Mouse (Mus musculus) frontal cortex, postnatal 10 days (tissue): Measurements from ENCODE around the gene Dnajb12.
"Not testable (repeated sequence)": the region's sequence is repeated elsewhere in the genome, so short reads cannot be mapped to it uniquely, and the experiment has no call there.

ENCODE experiments used
- DNase-seq, 2 experiments: peaks; one replicate each; pipeline ENCODE4 v3.0.0; 2022; ENCODE audit warnings: low spot score in 2 of 2, mixed read lengths in 1 of 2

Gene Dnajb12

GRCm38 (mm10) chr10:59870038-59870437 is 9.3 kb upstream of the Dnajb12 start:
- DNase-seq: no peak

DNA sequence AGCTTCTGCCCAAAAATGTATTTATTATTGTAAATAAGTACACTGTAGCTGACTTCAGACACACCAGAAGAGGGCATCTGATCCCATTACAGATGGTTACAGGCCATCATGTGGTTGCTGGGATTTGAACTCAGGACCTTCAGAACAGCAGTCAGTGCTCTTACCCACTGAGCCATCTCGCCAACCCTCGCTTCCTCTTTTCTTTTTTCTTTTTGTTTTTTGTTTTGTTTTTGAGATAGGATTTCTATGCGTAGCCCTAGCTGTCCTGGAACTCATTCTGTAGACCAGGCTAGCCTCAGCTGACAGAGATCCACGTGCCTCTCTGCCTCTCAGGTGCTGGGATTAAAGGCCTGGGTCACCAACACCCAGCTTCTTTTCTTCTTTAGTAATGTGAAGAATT is 6.7 kb upstream of the Dnajb12 start:
- DNase-seq: not testable (repeated sequence)

- no peak for DNase-seq
Measured at GRCm38 (mm10) chr10:59873206-59873605, 6.2 kb upstream of the Dnajb12 start.

DNA sequence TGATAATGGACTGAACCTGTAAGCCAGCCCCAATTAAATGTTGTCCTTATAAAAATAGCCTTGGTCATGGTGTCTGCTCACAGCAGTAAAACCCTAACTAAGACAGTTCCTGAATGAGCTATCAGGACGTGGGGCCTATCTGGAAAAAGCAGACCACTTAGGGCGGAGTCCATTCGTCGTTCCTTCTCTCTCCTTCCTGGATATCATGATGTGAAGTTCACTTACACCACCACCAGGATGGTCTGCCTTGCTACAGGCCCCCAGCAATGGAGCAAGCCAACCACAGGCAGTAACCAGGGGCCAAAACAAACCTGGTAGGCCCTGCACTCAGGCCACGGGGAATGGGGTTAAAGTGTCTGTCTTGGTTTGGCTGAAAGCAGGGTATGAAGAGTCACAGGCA is 5.7 kb upstream of the Dnajb12 start:
- no peak for DNase-seq

DNA sequence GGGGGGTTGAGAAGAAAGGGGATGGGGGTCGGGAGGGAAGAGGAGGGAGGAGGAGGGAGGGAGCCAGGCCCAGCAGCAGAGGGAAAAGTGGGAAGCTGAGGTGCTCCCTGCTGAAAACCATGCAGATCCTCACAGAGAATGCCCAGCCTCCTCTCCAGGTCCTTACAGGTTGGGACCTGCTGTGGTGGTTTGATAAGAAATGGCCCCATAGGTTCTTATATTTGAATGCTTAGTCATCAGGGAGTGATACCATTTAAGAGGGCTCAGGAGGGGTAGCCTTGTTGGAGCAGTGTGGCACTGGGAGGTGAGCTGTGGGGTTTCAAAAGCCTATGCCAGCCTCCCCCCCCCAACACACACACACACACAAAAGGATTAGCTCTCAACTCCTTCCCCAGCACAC is 4.0 kb upstream of the Dnajb12 start:
- no peak for DNase-seq

GRCm38 (mm10) chr10:59876698-59877097 is 2.7 kb upstream of the Dnajb12 start:
- not testable (repeated sequence) for DNase-seq

GRCm38 (mm10) chr10:59877421-59878117 is 1.8 kb upstream of the Dnajb12 start:
- DNase-seq: no peak

DNA sequence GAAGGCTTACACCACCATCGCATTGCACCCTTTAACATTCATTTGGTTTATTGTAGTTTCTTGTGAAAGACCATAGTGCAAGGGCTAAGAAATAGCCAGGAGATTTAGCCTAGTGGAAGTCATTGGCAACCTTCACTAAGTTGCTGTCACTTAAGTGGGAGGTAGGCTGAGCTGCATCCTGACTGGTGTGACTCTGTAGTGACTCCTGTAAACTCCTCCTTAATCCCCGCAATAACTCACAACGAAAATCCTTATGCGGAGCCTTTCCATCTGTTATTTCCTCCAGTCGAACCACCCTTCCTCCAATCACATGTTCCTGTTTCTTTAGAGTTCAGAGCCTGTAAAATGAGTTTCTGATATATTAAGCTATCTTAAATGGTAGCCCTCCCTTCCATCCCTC is 533 bp upstream of the Dnajb12 start:
- DNase-seq: no peak

DNA sequence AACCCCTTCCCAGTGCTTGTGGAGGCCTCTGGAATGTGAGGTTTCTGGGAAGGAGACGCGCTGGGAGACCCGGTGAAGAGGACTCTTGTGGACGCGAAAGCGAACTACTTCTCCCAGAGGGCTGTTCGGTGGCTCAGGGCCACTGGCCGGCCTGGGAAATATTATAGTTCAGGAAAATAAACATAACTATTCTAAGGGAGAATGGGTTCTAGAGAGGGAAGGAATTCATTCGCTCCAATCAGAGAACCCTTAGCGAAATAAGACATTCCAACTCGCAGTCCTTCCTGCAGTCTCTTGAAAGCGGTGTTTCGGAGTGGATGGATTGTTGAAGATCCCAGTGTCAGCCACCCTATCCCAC is 652 bp downstream of the Dnajb12 start:
- no peak for DNase-seq

DNA sequence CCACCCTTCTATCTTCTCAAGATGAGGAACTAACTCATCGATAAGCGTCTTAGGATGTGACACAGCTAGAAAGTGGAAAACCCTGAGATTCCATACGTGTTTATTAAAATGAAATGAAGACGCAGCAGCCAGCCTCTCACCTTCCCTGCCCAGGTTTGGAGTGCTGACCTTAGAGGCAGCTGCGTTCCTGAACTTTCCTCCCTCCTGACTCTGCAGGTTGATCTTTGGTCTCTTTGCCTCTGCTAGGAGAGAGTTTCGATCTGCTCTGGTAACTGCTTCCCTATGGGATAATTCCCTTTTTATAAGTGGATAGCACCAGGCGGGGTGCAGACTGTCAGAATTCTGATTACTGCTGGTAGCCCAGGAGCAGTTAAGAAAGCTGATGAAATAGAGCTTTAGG is 1.5 kb downstream of the Dnajb12 start:
- DNase-seq: no peak

DNA sequence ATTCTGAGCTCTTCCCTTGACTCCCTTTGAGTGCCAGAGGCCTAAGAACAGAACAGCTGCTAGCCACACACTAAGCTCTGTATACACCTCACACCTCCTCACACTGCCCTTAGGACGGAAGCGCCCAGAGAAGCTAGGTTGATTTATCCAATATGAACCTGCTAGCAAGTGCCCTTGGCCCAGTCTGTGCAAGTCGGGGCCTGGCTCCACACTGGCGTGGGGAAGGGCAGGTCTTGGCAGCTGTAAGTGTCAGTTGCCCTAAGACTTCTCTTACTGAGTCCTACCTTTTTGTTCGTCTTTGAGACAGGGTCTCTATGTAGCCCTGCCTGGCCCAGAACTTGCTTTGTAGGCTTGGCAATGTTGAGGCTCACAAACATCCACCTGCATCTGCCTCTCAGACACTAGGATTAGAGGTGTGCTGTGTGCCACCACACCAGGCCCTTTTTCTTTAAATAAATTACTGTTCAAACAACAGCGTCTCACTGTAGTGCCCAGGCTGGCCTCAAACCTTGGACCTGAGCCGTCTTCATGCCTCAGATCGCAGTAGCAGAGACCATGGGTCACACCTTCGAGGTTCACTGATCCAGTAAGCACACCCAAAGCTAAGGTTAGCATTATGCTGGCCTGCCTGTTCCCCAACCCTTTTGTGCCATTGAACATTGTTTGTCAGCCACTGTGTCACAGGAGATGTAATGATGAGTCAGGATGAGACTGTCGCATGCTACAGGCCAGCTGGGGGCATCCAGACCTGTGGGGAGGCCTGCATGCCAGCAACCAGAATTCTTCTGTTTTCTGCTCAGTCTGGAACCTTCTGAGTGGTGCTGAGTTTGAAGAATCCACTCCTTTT is 5.2 kb downstream of the Dnajb12 start:
- DNase-seq: no peak

DNA sequence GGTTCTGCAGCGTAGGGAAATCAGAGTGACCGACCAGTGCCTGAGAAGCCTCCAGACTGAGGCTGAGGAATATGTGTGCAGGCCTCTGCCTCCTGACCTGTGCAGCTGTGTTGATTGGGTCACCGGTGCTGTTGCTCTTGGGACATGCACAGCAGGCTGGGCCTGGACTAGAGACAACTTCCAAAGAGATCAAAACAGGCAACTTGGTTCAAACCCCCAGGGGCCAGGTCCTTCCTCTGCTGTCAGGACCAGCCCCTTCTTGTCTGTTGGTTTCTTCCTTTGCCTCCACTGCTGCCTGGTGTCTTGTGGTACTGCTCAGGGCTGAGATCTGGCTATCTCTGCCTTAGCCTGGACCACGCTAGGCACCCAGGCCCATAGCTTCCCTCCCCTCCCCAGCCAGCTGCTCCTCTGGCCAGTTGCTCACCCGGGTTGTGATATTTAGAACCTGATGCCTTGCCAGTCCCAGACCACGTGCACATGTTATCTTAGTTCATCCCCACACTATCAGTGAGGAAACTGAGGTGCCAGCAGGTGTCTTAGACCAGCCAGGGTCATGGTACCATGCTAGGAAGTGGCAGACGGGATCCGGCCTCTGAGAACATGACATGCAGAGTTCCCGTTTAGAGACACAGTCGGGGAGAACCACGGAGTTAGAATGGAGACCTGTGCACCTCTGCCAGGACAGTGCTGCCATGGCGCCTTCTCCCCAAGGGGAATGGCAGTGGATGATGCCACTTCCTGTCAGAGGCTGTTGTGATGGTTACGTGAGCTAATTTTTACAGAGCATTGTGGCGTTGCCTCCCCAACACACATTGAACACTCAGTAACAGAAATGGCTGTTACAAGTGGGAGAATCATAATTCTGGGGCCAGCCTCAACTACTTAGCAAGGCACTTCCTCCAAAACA is 6.1 kb downstream of the Dnajb12 start:
- DNase-seq: no peak

DNA sequence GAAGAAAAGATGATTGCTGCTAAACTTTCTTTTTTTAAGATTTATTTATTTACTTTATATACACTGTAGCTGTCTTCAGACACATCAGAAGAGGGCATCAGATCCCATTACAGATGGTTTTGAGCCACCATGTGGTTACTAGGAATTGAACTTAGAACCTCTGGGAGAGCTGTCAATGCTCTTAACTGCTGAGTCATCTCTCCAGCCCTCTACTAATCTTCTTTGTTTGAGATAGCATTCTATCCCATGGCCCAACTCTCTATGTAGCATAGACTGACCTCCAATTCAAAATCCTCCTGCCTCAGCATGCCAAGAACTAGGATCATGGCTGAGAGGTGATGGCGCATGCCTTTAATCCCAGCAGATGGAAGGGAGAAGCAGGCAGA is 6.7 kb downstream of the Dnajb12 start:
- DNase-seq: no peak

DNA sequence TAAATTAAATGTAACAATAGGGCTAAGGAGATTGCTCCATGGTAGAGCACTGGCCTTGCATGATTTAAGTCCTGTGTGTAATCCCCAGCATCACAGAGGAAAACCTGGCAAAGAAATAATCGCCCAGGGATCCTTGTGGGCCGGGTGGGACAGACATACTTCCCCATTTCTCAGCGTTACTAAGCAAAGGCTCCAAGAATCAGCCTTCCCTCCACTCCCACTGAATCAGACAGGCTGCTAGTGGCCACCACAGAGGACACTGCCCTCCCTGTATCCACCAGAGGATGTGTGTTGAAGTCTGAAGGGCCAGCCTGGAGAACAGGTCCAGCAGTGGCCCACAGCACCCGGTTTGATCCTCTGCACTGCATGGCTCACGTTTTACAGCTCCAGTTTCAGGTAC is 8.1 kb downstream of the Dnajb12 start:
- DNase-seq: no peak

DNA sequence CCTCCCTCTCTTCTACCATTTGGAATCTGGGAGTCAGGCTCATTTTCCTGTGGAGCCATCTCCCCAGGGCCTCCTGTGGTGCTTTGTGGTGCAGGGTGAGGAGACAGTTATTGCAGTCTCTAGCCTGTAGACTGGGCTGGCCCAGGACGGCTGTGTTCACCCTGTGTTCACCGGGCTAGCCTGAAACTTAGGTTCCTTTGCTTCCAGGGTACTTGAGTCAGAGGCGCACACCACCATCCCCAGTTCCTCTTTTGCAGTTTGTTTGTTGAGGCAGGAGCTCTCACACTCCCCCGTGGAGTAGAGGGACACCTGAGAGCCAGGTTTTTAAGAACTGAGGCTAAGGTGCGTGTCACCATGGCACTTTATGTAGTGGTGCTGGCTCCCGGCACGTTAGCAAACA is 10.0 kb downstream of the Dnajb12 start:
- DNase-seq: no peak

DNA sequence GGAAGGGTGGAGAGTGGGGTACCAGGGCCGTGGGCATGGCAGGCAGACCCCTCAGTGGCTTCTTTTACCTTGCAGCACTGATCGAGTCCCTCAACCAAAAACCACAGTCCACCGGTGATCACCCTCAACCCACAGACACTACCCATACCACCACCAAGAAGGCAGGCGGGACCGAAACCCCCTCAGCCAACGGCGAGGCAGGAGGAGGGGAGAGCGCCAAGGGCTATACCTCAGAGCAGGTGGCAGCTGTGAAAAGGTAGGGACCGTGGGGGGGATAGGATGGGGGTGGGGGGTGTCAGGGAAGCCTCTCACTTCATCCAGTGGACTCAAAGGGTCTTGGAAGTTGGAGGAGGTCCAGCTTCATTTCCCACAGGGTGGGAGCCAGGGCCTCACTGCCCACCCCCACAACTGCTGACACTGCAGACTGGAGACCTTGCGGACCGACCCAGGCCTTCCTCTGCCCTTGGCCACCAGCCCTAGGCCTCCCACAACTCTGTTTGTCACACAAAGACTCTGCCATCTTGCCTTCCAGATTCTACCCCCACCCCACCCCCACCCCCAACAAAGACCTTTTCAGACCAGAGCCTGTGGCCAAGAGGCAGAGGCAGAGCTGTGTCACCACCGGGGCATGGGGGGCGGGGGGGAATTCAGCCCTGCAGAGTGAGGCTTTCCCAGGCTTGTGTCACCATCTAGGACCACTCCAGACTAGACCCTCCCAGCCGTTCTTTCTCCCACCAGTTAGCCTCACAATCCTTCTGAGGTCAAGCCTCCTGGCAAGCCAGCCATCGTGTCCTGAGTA is 10.8 kb downstream of the Dnajb12 start:
- no peak for DNase-seq

- DNase-seq: peak in 1 of 2 experiments; percentile 72
Measured at GRCm38 (mm10) chr10:59892977-59893376, 13.6 kb downstream of the Dnajb12 start.

DNA sequence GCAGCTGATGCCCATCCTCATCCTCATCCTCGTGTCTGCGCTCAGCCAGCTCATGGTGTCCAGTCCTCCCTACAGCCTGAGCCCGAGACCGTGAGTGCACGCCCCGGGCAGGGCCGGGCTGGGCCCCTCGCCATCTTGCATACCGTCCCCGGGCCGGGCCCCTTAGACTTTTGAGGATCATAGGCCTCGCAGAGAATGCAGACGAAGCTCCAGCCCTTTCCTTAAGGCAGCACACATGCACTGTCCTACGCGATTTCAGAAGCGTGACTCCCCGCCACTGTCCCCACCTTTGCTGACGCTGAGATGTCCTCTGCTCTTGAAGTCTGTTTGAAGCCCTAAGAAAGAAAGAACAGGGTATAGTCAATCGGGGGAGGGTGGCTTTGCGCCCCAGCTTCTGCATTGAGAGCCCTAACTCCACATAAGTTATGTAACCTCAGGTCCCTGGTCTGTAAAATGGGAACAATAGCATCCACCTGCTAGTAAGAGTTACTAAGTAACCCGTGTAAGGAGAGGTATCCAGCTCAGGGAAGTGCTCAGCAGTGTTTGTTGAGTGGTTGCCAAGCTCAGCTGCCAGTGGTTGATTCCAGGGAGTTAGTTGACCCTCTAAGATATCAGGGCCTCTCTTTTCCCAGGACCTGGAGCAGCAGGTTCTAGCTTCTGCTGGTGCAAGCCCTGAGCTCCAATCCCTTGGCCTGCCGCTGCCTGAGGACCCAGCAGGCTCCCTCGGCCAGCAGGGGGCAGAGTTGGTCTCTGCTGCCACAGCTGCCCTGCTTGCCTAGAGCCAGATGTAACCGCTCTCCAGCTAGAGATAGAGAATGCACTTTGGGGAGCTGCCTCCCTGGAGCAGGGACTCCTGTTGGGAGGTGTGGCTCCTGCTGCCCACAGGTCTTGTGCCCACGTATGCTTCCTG is 15.2 kb downstream of the Dnajb12 start:
- DNase-seq: peak in 1 of 2 experiments; percentile 76

- DNase-seq: no peak
Measured at GRCm38 (mm10) chr10:59895460-59896186, 16.3 kb downstream of the Dnajb12 start.

DNA sequence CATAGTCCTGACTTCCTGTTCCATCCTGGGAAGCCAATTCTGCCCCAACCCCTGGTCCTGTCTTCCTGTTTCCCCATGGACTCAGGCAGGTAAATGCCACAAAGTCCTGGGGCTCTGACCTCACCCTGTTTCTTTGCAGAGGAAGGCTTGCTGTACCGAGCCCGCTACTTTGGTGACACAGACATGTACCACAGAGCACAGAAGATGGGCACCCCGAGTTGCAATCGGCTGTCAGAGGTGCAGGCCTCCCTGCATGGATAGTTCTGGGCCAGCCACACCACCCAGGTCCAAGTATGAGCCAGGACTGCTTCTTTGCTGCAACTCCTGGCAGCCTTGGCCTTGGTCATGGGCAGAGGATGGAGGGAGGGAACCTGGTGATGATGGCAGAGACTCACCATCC is 16.9 kb downstream of the Dnajb12 start:
- no peak for DNase-seq
